Mouse (Mus musculus) thymus, adult 18-20 months (tissue): ENCODE results near the gene Cbfa2t3.

ENCODE experiments used
- DNase-seq, 2 experiments: peaks; one replicate each; pipeline ENCODE4 v3.0.0; 2022; ENCODE audit warnings: mixed read lengths in 2 of 2

The Cbfa2t3 gene

DNA sequence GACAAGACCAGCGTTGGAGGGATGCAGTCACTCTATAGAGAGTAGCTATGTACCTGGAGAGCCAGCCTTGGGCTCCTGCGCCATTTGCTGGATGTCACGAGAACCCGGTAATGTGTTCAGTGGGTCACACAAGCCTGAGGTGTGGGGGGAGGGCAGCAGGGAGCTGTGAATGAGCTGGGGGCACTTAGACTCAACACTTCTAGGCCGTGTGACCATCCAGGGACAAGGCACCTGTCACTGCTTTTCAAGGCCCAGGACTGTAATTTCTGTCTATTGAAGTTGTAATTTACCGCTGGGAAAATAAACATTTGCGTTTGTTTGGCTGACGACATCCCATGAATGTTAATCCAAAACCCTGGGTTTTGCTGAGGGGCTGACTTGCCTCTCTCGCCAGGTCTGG is 12.0 kb downstream of the Cbfa2t3 start:
- no peak for DNase-seq

DNA sequence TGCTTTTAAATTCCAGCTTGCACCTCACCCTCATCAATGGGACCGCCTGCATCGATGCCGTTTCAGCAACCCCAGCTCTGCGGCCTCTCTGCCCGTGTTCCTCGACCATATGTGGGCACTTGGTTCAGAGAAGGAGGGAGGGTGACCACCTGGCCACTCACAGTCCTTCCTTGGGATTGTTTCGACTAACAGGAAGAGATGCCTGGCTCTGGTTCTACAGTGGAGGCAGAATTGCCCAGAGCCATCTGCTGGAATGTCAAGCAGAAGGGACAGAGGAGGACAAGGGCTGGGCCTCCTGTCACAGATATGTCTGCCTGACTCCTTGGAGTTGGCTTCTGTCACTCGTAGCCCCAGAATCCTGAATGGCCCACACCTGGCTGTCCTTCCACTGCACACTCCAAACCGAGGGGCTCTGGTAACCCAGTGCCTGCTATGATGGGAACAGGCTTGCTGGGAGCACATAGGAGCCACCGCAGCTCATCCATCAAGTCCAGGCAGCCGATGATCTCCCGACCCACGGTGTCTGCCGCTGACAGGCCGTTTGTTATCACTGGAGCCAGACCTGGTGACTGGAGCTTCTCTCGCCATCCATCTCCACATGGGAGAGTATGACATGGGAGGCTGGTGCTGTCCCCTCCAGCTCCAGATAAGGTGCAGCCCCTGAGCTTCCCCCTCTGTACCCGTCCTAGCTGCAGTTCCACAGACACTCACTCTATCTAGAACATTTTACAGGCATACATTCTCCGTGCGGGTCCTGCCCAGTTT is 13.6 kb downstream of the Cbfa2t3 start:
- DNase-seq: no peak

DNA sequence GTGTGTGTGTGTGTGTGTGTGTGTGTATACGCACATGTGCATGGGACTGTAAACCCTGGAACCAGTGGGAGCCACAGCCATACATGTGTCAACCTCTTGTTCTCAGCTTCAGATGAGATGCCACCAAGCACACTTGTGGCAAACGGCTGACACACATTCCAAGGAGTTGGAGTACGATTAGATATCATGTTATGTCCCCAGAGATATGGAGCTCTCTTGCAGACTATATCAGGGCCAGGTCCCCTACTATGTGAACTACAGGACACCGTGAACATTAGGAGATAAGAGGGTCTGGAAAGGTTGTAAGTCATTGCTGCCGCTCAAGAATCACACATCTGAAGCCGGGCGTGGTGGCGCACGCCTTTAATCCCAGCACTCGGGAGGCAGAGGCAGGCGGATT is 16.1 kb downstream of the Cbfa2t3 start:
- no peak for DNase-seq

DNA sequence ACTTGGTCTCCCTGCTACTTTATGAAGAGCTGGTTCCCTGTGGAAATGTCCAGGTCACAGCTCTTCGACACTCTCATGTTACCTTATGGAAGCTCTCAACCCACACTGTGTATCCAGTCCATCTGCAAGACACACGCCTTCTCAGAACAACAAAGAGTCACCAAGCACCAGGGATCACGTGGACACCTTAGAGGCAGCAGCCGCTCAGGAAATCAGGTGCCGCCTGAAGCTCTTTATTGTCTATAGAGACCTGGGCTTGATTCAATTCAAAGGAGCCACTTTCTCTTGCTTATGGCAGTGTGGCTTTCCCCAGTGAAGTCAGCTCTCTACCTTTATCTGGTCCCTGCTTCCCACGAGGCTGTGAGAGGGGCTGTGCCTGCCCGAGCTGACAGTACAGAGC is 18.7 kb downstream of the Cbfa2t3 start:
- DNase-seq: no peak

DNA sequence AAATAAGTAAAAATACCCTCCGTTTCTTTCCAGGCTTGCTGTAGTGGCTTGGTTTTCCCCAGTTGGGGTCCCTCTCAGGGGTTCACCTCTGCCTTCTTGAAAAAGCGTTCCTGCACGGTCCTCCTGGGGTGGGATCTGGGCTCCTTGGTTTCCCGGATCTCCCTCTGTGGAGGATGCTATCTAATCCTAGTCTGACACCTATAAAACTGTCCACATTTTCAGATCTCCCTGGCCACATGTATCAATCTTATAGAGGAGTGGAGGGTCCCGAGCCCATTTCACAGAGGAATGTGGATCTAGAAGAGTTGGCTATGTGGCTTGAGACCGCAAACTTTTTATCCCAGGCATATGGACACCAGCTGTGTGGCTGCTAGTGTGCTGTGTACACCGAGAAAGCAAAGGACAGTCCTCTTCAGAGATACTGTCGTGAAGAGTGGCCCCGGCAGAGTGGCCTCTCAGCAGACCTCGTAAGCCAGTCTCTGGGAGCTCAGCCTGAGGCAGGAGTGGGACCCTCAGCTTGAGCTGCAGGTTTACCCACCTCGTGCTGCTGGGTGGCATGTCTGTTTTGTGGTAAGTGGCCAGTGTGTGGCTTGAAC is 19.5 kb downstream of the Cbfa2t3 start:
- no peak for DNase-seq

DNA sequence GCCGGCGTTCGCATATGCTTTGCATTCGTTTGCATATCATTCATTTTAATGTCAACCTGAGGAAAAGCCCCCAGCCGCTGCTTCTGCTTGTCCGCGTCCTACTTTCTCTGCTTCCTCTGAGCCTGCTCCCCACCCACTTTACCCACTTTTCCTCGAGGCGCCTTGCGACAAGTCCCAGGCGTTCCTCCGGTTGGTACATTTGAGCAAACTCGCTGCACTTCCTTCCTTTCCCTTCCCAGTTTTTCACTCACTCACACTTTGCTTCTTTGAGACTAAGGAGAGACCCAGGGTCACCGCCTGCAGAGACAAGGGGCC is 20.1 kb downstream of the Cbfa2t3 start:
- no peak for DNase-seq

DNA sequence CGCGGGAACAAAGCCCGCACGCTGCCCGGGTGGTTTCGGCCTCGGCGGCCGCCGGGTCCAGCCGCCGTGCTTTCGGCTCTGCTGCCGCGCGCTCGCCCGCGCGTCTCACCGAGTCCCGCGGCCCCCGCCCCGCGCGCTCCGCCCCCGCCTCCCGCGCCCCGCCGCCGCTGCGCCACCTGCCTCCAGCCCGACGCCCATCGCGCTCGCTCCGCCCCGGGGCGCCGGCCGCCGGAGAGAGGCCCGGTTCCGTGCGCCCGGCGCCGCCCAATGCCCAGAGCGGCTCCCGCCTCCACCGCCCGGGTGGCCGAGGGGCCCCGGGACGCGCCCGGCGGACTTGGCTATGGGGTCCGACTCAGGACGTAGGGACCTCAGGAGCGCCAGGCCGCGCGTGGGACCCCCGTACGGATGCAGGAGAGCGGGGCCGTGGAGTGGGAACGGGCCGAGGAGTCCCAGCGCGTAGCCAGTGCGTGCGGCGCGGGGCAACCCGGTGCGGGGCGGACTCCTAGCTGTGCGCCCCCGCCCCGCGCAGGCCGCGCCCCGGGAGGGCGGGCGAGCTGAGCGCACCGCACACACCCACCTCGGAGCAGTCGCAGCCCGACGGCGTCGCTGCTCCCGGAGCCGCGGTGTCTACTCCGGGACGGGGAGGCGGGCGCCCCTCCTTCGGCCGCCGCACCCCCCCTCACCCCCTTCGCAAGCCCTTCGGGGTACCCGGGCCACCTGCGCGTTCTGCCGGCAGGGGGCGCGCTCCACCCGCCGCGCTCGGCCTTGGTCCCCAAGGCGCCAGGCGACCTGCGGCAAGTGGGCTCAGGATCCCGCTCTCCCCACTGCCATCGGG is 20.6 kb downstream of the Cbfa2t3 start:
- DNase-seq: peak; percentile 85 to 87

DNA sequence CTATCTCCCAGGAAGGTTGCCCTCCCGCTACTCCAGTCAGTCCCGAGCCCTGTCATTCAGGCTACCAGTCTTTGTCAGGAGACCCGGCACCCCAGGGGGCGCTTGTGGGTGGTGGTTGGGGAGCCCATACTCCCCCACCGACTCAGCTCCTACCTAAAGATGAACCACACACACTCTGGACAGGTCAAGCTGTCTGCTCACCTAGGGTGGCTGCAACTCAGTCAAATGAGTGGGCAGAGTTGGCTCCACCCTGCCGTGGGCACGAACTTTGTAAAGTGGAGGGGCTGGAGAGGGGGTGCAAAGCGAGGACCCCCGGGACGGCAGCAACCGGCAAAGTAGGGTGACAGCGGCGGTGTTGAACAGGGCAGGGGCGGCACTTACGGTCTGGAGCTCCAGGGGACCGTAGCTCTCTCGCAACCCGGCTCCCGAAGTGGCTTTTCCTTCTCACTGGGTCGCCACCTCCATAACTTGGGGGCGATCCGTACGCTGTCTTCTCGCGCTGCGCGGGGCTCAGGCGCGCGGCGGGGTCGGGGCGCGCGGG is 21.4 kb downstream of the Cbfa2t3 start:
- peak; percentile 70 to 76 for DNase-seq

DNA sequence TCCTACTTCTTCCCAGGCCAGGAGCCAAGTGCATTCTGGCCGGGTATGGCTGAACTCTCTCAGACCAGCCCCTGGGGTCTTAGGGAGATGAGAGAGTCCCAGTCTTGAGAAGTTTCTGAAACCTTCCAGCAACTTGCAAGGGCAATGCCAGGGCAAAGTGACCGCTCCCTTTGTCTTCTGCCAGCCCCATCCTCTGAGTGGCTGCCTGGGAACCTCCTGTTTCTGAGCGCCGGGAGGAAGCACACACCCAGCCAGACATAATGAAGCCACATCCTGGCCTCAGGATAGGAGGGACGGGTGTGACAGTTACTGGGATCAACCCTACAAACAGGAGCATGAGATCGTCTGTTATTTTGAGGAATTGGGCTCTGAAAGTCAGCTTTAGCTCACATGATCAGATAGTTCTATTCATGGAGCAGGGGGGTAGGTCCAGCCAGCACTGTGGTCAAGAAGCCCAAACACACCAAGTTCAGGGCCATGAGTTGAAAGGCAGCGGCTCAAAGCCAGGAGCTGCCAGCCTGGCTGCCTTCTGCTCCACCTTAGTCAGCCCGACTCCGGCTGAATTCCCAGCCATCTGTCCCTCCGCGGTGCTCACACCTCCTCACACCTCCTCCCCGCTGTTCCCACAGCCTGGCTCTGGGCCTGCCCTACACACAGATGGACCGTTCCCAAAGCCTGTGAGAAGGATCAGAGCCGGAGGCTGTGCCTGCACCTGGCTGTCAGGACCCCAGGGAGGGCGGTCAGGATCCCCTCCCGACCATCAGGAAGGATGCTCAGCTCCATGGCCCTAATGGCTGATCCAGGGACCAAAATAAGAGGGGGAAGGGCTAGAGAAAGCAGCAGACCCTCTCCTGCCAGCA is 22.1 kb downstream of the Cbfa2t3 start:
- DNase-seq: no peak

DNA sequence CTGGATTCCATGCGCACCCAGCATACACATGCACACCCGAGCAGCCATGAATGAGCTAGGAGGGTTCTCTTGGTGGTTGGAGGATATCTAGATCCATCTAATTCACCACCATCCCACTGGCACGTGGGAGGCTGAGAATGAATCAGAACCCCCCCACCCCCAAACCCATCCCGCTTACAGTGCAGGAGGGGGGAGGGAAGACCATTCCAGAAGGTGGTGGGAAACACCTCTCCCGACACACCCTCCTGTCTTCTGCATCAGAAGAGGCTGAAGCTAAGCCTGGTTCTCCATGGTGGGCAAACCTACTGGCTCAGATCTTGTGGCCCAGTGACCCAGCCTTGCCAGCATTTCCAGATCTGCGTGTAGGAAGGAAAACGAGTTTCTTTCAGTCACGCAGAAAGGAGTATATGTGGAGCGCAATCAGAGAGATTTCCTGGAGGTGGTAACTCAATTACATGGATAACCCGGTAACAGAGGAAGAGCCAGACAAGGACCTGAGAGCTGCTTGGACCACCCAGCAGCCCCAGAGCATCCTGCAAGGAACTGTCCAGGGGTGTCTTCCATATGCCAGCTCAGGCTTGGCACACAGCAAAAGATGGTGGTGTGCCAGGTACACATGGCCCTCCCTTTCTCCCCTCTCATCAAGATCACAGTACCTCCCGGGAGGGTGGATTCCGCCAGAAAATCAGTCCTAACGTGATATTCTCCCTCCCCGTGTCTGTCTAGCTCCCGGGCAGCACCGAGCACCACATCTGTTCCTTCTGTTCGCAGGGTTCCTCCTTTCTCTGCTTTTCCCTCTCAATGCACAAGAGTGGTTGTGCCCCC is 23.1 kb downstream of the Cbfa2t3 start:
- no peak for DNase-seq

DNA sequence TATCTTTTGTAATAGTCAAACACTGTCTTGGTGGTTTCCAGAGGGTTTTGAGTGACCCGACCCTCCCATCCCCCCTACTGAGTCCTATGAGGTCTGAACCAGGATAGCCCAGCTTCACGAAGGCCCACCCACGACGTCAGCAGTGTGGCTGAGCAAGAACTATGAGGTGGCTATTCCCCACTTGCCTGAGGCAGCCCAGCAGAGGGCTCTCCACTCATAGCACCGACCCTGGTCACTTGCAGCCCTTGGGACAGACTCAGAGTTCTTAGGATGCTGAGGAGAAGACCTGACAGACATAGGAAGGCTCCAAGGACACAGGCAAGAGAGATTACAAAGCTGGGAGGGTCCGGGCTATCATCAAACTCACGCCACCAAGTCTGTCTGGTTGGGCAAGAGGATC is 23.9 kb downstream of the Cbfa2t3 start:
- DNase-seq: no peak

DNA sequence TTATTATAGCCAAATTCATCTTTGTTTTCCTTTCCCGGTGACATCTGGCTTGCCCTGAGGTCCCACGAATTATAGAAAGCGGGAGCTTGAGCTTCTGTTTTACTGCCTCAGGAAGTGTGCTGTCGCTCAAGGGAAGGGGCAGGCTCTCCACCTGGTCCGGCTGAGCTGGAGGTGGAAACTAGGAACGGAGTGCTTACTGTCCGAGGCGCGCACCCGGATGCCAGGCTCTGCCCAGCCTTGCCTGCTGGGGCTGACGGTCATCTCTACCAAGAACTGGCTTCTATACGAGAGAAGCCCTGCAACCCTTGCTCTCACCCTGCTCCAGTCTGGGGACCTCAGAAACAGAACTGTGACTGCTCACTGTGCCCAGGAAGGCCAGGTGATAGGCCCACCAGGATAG is 24.9 kb downstream of the Cbfa2t3 start:
- DNase-seq: no peak

DNA sequence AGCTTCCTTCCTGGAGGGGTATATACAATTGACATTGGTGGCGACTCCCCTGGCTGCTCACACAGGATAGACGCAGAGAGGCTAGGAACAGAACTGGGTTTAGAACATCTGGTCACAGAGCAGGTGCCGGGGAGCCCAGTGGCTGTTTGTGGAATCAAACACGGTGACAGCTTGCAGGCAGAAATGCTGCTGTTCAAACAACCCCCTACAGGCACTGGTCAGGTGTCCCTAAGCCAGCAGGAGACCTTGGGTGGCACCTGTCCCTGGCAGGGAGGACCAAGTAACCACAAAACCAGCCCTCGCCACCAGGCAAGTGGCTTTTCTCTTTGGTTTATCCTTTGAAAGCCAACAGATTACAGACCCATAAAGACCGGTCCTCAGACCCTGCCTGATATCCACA is 27.0 kb downstream of the Cbfa2t3 start:
- DNase-seq: no peak

DNA sequence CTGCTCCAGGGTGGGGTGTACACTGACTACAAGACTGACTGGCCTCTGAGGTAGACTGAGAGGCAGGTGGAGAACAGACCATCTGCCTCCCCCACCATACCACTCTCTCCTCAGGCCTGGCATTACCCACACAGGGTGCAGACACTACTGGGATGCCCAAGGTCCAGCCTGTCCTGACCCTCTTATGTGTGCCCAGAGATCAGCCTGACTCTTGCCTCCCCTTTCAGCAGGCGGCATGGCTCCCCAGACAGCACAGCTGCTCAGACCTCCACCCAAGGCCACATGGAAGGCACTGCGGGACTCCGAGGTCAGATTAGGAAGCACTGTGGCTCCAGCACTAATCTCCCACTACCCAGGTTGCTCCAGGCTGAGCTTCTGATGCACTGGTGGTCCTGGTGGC is 28.2 kb downstream of the Cbfa2t3 start:
- no peak for DNase-seq

DNA sequence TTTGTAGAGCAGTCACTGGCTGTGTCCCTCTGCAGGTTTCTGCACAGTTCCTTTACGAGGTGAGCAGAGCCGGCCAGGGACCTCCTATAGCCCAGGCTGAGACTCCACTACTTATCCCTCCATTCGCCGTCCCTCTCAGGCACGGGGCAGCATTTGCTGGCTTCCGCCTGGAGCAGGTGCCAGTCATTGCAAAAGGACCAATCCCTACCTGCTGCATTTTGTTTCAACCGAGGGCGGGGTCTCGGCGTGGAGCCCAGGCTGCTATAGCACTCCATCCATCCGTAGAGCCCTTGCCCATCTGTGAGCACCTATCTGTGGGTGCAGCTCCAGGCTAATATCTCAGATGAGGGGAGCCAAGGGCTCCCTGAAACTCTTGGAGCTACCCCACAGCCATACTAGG is 28.9 kb downstream of the Cbfa2t3 start:
- no peak for DNase-seq

DNA sequence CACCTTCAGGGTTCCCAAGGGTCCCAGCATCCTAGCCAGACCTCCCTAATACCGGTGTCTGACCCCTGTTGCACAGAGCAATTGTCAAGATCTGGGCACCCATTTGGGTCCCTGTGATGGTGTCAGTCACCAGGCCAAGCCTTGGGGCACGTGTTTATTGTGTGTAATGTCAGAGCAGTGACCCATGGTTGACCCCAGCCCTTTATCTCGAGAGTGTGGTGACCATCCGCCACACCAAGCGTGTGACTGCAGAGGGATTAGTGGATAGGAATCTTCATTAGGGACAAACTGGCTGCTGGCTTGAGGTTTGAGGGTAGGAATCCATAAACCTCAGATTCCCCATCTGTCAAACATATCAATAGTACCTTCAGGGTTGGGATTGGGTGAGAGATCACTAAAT is 29.5 kb downstream of the Cbfa2t3 start:
- no peak for DNase-seq

DNA sequence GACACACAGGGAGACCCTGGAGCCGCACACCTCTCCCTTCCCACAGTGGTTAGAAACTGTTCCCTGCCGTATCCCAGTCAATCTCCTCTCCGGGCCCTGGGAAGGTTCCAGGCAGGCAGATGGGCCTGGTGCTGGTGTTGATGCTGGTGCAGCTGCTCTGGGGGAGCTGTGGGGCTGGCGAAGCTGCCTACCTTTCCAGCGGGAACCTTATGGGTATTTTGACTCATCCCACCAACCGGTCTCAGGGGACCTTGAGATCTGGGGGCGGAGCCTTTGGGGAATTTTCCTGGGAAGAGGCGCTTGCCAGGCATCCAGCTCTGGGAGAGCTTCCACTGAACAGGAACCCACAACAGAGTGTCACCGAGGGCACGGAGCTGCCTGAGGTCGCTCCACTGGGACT is 31.1 kb downstream of the Cbfa2t3 start:
- no peak for DNase-seq

DNA sequence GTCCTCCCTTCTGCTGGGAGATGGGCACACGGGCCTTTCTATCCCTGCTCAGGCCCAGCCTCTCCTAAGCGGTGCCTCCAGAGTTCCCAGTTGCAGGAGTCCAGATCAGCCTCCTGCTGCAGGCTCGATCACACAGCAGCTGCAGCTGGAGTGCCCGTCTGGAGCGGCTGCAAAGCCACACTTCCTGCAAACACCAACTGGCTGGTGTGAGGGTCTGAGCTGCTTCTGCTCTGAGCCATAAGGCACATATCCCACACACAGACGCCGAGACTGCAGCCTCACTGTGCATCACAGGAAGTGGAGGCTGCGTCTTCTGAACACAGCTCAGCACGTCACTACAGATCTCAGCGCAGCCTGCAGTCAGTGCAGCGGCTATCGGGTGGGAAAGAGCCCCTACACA is 32.1 kb downstream of the Cbfa2t3 start:
- peak; percentile 62 to 65 for DNase-seq

DNA sequence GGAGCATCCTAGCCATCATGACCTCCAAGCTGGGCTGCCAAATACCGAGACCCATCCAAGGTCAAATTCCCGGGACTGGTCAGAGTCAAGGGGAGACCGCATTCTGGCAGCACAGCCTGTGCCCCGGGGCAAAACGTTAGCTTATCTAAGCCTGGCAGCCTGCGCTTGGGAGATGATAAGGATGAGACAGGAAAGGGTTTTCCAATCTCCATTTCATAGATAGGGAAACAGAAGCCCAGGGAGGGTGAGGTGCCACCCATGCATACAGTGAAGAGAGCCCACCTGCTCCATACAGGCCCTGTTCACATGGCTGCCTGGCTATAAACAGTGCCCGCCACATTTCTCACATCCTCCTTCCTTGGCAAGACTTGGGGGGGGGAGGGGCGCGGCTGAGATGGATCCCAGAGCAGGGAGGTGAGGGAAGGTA is 32.6 kb downstream of the Cbfa2t3 start:
- no peak for DNase-seq

DNA sequence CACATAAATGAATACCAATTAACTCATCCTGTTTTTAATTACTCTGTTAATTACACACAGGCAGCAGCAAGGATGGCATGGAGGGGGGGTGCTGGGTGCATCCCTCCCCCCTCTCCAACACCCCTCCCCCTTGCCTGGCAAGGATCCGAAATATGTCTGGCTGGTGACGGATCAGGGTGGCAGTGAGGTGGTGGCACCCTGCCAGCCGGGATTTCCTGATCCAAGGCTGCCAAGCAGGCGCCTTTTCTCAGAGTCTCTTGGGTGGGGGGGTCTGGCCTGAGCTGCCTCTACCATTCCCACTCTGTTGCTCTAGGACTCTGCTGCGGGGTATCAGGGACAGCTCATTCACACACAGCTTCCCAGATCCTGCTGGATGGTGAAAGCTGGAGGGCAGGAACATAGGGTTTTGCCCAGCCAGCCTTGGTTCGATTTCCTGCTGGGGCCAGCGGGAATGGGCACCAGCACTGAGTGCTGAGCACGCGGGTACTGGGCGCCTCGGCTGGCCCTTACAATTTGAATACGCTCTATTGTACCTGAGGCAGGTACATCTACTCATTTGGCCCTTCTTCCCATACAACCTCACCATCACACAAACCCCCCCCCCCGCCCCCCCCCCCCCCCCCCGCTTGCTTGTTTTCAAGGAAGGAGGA is 33.1 kb downstream of the Cbfa2t3 start:
- no peak for DNase-seq

DNA sequence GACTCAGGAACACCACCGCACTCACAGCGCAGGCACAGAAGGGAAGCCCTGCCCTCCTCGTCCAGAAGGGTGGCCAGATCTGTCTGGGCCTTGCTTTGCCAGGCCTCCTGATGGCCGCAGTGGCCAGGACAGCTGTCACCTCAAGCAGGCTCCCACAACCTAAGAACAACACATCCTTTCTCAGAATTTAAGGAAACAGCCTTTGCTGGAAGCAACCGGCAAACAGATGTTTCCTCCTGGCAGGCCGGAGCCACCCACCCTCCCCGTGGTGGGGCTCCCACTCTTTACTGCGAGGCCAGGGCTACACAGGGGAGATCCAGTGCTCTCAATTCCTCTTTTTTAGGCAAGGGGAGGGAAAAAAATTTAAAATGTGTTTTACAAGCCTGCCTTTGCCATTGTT is 33.7 kb downstream of the Cbfa2t3 start:
- DNase-seq: no peak
